Mouse (Mus musculus) spleen, postnatal 14 days (tissue): ENCODE measurements at regions not wholly inside any gene's neighbourhood (a gene's known extent, or its start where the extent isn't known, plus 50 kb on each side); places are given as distances from the start of the nearest gene placed in this dataset.

Experiments
- DNase-seq, 2 experiments: peaks; one replicate each; pipeline ENCODE4 v3.0.0; 2021 to 2022; ENCODE audit warnings: low spot score in 2 of 2

GRCm38 (mm10) chr19:37836900-37837299, 139.3 kb downstream of the Cyp26a1 start:
- DNase-seq, result no peak
